Mouse (Mus musculus) R1 (cell line): Measurements from ENCODE around the gene Zp1.

ENCODE experiments used
- DNase-seq: peaks from one replicate; pipeline ENCODE4 v3.0.0-alpha.2; 2018; ENCODE audit warnings: low read depth, low spot score

The Zp1 gene

GRCm38 (mm10) chr19:10878201-10878837, 42.1 kb downstream of the Zp1 start:
- no peak for DNase-seq

- no peak for DNase-seq
These were observed 49.0 kb downstream of the Zp1 start for GRCm38 (mm10) chr19:10871328-10871961.

- DNase-seq, result no peak
These were observed 49.8 kb downstream of the Zp1 start for GRCm38 (mm10) chr19:10870676-10871075.

GRCm38 (mm10) chr19:10869886-10870527, 50.4 kb downstream of the Zp1 start, which contains the start of gene Tmem132a:
Tmem132a (minus strand) TSS chr19:10869940.
- DNase-seq, result no peak

- DNase-seq, result peak; percentile 73
These were observed 51.1 kb downstream of the Zp1 start for GRCm38 (mm10) chr19:10869241-10869885.

- no peak for DNase-seq
These were observed 51.8 kb downstream of the Zp1 start for GRCm38 (mm10) chr19:10868623-10869141.

GRCm38 (mm10) chr19:10867946-10868622, 52.3 kb downstream of the Zp1 start:
- DNase-seq, result no peak

GRCm38 (mm10) chr19:10866351-10866750, 54.1 kb downstream of the Zp1 start:
- no peak for DNase-seq
